Mouse (Mus musculus) left cerebral cortex, adult 18-20 months (tissue): ENCODE data around the gene Lrrc47. TPM values are rescaled to one million over a fixed set of nuclear protein-coding genes. Genes with fewer than 3 reads are reported as not detected.

ENCODE experiments used
- DNase-seq, 2 experiments: peaks; one replicate each; pipeline ENCODE4 v3.0.0; 2021 to 2022; ENCODE audit warnings: low spot score in 2 of 2, mixed read lengths in 1 of 2
- total RNA-seq, 2 experiments: library from RNA; stranded (reverse); gene quantifications; 2 replicates each; pipeline ENCODE4 v1.2.3; 2021

The Lrrc47 gene
- total RNA-seq, 2 experiments from 2014 or later = 59.7 to 69.2 TPM

DNA sequence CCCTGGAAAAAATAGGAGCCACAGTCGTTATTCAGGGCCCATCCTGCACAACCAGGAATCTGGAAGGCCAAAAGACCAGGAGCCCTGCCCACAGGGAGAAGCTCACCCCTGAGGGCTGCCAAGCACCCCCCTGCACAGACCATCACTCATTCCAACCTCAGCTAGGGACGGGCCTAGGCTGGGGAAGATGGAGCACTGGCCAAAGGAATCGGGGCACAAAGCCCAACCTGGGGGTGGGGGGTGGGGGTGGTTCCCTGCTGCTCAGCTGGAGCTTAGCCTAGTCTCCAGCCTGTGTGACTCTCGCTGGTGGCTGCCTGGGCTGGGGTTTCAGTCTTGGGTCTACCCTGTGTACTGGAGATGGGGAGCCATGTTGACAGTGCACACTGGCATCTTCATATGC, 11.3 kb downstream of the Lrrc47 start:
- DNase-seq = no peak

DNA sequence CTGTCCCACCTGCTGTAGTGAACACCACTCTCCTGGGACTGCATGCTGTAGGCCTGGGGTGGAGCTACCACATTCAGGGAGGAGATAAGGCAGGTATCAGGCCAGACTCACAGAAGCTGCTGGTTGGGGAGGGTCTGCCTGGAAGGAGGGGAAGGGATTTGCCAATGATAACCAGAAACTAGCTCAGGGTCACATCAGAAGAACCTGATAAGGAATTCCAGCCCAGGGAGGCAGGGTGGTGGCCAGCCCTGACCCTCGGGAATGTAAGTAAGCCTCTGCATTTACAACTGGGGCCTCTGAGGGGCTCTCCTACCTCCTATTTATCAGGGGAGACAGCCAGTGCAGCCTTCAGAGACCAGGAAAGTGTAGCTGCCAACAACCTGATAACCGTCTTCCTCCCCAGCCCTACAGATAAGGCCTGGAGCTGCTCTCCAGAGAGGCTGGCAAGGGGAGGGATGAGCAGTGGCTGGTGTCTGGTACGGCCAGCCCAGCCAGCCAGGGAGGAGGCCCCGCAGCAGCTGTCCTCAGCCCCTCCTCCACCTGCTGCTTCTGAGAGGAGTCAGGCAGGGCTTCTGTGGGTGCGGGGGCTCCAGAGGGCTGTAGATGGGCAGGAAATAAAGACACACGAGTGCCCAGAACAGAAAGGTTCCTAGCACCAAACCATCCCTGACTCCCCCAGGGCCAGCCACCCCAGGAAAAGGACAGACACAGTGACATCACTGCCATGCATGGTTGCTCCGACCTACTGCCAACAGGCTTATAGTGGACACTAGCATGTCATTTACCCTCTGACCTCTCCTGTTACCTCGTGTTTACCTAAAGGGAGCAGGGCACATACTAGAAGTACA, 12.4 kb downstream of the Lrrc47 start:
- peak; percentile 39 to 61 for DNase-seq

DNA sequence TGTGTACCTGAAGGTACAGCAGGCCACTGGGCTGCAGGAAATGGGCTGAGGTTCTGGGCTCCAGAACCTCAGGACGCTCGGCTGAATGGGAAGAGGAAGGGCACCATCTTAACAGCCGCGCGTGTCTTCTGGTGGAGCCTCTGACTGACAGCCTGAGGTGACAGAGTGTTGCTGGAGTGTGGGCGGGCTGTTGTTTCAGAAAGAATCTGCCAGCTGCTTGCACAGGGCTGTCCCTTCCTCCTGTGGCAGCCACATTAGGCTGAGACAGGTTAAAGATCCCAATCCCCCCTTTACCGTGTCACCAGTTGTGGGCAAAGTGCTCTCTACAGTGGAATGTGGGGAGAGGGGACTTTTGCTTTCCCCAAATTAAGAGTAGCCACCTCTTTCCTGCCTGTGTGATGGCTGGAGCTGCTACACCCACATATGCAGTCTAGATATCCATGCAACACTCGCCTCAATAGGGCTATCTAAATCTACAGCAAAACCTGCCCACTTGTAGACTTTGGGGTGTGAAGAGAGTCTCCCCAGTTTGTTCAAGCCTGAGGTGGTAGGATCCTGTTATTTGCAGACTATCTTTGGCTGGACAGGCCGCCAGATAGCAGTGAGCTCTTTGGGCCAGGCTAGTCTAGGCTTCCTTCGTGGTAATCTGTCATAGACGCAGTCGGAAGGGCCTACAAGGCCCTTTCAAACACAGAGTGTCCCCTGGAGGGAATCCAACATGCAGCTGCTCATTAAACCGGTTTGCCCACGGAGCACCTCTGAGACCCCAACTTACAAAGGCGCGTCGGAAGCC, 13.4 kb downstream of the Lrrc47 start:
- DNase-seq = peak; percentile 41 to 58

DNA sequence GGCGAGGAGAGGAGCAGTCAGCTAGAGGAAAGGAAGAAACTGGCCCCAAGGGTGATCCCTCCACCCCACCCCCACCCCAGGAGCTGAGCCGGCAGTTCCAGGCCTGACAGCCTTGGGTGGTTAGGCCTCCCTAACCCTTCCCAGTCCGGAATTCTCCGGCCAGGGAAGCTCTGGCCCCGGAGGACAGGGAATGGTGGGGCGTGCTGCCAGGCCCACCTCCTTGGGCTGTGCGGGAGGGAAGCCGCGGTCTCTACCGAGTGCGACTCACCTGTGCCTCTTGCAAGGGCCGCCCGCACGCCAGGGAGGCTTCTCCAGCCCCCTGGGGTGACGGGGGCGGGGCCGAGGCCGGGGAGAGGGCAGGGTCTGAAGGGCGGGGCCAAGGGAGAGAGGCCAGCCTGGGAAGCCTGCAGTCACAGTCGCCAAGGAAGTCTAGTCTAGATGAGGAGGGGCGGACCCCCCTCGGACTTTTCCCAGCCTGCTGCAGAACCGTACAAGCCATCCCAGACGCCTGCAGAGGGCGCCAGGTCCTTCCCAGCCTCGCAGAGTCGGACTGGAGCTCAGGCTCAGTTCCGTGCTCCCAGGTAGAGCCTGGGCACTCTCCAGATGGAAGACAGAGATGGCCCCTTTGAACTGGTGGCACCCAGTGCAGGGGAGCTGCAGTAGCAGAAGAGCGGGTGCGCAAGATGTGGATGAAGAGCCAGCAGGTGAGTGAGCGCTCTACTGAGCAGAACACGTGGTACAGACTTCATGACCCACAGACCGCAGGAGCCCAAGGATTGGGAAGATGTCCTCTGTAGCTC, 14.3 kb downstream of the Lrrc47 start, which contains the start of gene Smim1:
Smim1 (minus strand) TSS at position 590 of the 800 bp plus-strand sequence.
- peak; percentile 67 to 69 for DNase-seq

DNA sequence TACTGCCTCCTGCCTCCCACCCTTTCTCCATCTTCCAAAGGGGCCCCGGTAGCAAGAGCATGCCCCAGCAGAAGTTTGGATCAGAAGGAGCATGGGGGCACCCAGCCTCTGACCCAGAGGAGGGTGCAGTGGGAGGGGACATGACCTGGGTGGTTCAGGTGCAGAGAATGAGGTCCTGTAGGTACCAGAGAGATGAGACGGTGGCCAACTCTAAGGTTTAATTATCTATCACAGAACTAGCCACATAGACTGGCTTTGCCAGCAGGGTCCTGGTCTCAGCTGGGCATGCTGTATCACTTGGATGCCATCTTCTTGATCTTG, 14.9 kb downstream of the Lrrc47 start:
- DNase-seq = no peak

DNA sequence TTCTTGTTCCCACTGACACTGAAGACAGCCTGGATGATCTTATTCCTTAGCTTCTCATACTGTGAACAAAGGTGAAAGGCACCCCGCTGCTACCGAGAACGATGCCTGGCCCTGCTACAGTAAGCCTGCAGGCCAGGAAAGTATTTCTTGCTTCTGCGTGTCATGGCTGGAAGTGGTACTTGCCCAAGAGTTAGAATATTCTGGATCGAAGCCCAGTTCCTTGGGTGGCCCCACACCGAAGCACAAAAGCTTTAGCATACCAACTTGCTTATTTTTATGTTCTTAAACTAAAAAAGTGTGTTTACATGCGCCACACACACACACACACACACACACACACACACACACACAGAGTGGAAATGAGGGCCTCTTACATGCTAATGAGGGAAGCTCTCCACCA, 16.5 kb downstream of the Lrrc47 start:
- DNase-seq = no peak

DNA sequence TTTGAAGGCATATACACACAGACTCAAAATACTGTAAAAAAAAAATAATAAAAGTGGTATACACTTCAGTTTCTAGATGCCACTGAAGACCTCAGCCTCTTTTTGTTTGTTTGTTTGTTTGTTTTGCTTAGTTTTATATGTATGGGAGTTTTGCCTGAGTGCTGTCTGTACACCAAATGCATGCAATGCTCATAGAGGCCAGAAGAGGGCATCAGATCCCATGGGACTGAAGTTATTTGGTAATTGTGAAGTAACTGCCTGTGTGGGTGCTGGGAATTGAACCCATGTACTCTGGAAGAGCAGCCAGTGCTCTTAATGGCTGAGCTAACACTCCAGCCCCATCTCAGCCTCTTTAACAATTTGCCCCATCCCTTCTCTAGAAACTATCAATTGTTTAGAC, 17.1 kb downstream of the Lrrc47 start:
- no peak for DNase-seq

DNA sequence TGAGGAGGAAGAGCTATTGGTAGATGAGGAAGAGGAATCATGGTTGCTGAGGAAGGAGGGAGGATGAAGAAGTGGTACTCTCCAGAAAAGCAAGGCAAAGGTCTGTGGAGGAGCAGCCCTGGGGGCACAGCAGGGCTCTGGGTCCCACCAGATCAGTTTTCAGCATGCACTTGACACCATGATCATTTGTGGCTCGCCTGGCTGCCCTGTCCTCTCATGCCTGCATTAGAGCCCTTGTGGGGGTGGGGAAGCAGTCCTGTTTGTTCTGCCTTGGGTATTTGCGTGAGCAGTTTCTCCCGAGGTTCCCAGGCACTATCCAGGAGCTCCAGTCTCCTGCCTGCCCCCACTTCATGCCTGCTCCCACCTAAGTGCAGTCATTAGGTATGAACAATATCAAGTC, 25.6 kb downstream of the Lrrc47 start:
- no peak for DNase-seq

DNA sequence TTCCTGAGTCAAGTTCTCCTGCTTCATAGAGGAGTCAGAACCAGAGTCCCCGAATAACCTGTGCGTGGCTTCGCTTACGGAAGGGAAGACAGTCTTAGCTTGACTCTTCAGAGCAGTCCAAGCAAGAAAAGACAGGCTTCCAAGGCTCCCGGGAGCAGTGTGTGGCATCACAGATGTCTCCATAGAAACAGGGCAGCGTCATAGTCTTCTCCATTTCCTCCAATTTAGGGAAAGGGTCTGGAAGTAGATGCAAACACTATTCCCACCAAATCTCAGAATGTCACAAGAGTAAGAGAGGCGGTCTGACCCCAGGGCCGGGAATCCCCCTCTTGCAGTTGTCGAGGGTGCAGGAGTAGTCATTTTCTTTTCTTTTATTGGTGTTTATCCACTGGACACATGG, 31.0 kb downstream of the Lrrc47 start, which contains the start of gene Ccdc27:
Ccdc27 (minus strand) TSS at position 101 of the 400 bp plus-strand sequence.
- no peak for DNase-seq

DNA sequence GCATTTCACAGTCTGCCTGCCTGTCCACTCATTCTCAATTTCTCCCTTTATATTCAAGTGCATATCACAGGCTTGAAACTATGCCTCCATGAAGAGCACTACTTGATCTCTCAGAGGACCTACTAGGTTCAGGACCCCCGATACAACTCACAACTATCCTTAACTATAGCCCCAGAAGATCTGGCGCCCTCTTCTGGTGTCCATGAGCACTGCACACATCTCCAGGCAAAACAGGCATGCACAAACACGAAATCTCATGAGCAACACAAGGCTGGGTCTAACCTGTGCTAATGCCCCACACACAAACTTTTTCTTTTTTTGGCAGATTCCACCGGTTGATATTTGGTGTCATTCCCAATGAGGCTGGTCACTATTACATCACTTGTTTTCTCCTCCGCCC, 34.3 kb downstream of the Lrrc47 start:
- no peak for DNase-seq

DNA sequence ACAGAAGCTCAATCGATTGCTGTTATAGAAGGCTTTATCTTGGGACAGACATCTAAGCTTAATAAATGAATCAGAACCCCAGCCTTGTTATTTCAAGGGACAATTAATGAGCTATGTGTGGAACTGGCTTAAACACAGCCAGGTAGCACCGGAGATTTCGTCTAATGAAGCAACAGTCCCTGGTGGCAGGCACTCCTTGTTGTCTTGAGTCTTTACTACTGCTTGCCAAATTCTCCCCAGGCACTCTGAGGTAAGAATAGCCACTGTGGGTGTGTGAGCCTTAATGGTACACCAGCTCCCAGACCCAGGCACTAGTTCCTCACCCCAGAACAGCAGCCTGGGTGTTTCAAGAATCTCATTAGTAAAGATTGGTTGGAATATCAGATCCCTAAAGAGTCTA, 39.9 kb downstream of the Lrrc47 start:
- DNase-seq = peak in 1 of 2 experiments; percentile 28

DNA sequence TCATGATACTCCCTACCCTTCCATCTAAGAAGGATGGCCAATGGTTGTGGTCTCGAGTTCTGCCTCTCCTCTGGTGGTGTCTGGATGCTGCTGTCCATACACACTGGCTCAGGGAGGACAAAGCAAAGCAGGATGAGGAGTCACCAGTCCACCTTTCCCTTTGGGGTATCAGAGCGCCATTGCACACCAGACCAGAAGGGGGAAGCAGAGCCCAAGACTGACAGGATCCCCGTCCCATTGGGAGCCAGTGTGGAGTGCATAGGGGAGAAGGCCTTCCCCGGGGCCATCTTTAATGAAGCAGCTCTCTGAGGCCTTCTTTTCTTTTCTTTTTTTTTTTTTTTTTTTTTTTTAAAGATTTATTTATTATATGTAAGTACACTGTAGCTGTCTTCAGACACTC, 41.5 kb downstream of the Lrrc47 start:
- DNase-seq = no peak

DNA sequence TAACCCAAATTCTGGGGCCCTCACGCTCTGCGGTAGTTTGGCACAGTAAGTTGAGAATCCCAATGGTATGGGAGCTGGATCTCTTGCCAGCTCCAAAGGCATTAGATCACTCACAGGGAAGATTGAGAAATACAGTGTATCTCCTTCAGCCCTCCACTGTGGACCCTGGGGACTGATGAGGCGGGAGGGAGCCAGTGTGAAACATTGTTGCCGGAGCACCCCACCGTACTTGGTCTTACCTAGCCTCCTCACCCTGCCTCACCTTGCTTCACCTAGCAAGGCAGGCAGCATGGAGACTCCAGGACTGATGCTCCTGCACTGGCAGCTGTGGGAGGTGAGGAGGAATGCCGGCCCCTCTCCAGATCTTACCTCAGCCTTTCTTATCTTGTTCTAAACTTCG, 44.0 kb downstream of the Lrrc47 start:
- no peak for DNase-seq

DNA sequence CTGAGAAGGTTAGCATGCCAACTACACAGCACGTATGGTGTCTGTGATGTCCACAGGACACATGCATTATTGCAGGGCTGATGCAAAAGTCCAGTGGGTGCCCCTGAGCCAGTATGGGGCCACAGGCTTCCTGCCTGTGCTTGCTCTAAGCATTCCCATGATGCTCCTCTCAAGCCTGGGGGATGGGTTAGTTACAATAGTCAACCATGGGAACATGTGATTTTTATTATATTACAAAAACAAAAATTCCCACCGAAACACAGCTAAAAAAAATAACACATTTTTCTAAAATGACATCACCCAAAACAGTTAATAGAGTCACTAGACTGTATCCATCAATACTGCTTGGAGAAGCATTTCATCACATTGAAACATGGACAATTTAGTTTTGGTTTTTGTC, 44.5 kb downstream of the Lrrc47 start:
- no peak for DNase-seq

DNA sequence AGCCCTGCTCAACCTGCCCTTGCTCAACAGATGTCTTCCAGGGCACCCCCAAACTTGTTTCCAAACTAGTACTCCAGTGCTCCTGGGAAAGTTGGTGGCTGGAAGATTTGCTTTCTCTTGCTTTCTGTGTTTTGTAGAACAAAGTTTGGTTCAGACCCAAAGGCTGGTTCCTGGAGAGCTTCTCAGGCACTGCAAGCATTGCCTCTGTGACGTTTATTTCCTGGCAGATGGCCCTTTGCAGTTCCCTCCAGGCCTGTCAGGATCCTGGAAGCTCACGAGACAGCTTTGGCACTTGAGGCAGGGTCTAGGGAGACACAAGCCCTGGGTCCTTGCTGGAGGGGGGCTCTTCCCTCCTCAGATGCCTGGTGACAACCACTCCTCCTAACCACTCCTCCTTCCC, 45.1 kb downstream of the Lrrc47 start:
- no peak for DNase-seq

DNA sequence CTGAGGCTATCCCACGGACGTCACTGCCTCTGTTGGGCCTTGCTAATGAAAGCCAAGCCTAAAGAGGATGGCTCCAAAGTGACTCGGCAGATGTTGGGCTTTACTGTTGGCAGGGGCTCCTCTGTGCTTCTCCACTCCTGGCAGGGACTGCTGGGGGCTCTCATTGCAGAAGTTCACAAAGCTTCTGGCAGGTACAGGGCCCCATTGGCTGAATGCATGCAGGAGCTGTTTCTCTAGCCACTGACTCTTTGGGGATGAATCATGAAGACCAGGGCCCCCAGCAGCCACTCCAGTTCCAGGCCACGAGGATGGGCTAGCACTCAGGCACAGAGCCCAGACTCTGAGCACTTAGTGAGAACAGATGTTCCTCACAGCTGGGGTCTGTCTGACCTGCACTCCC, 46.2 kb downstream of the Lrrc47 start:
- no peak for DNase-seq

DNA sequence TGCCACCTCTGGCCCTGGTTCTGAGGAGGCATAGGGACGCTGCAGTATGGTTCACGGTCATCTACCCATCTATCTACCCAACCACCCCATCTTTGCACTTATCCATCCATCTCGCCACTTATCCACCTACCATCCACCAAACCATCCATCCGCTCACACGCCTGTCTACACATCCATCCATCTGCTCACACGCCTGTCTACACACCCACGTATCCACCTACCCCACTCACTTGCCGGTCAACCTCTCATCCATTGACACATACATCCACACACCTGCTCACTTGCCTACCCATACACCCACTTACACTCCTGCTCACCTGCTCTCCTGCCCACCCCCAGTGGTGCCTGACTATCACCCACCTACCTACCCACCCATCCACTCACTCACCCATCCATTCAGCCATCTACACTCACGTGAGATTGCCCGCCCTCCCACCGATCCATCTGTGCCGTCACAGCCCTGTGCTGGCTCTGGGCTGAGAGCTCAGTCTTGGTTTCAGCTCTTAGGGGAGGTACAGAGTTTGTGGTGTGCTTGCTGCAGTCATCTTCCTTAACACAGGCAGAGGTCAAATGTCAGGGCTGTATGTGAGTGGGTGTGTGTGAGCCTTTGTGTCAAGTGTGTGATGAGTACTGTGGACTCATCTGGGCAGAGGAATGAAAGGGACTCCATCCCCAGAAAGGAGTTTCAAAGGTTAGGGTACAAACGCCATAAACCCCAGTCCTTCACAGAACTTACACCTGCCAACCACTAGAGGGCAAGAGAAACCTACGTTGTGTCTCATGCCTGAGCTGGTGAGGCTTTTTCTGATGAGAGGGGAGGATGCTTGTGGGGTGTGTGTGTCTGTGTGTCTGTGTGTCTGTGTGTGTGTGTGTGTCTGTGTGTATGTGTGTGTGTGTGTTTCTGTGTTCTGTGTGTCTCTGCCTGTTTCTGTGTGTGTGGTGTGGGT, 53.6 kb downstream of the Lrrc47 start:
- peak; percentile 37 to 38 for DNase-seq

DNA sequence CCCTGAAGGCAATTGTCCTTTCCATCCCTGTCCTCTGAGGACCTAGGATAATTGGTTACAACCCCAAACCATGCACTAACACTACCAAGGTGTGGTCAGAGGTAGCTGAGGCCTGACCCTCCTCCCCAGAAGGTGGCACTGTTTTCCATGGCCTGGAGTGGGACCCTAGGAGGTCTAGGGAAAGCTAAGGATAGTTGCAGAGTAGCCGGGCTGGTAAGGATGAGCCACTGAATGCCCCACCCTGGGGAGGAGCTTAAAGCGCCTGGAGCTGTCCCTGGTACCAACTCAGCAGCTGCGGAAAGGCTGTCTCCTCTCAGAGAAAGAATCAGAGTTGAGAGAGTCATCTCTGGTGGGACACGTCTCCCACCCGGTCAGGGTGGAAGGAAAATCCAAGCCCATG, 59.4 kb downstream of the Lrrc47 start:
- DNase-seq = no peak
